Comparison of ENCODE assay signal across 23 mouse cellular contexts in genomic region chr7:132380634-132381336, GRCm38 (mm10).
DNase-seq lines count a peak whose midpoint lies in the region; ATAC-seq and TF ChIP-seq lines count a peak whose summit lies in the region.
"Had no signal": no experiment of that assay in that cellular context is flagged by ENCODE, and none has a peak within 500 bp of the region (broad histone marks: within the 10 kb centered on the region; RNA-seq: fewer than 3 reads in every experiment).

No protein-coding gene starts in this region.

- no peak overlapping the region for H3K4me3 ChIP-seq in liver, embryonic 11.5 days (ENCODE audit: low read depth, low read length)
- no peak overlapping the region for H3K4me3 ChIP-seq in MEL (ENCODE audit: control insufficient read depth in 1 of 2, insufficient read depth in 1 of 2, low read depth in 2 of 2, low read length in 2 of 2)
- H3K4me3 ChIP-seq: embryonic facial prominence, embryonic 15.5 days; erythroblast, embryonic 14.5 days; forebrain, embryonic 12.5 days; heart, embryonic 13.5 days; hindbrain, embryonic 15.5 days had no signal

- peak in 1 of 2 experiments; percentile 54; a peak in 2 of 4 replicates for TF ChIP-seq POLR2A in MEL (IDR thresholded peaks at IDR 0.05; ENCODE audit: control insufficient read depth in 1 of 2, insufficient read depth in 1 of 2, low read depth in 1 of 2, low read length in 2 of 2, poor library complexity in 1 of 2)

- no peak overlapping the region for H3K27ac ChIP-seq in liver, embryonic 11.5 days (ENCODE audit: low read depth, low read length)
- peak overlapping the region; percentile 23 for H3K27ac ChIP-seq in MEL (ENCODE audit: control insufficient read depth, low read depth, low read length)
- H3K27ac ChIP-seq: embryonic facial prominence, embryonic 15.5 days; forebrain, embryonic 12.5 days; heart, embryonic 13.5 days; hindbrain, embryonic 15.5 days had no signal

- H3K9me3 ChIP-seq in liver, embryonic 11.5 days (ENCODE audit: control insufficient read depth, low read length): no peaks in the 10 kb centered on the region
- no peaks in the 10 kb centered on the region for H3K9me3 ChIP-seq in MEL (replicated peaks; ENCODE audit: insufficient read depth, low read length)
- H3K9me3 ChIP-seq: embryonic facial prominence, embryonic 15.5 days; forebrain, embryonic 12.5 days; heart, embryonic 13.5 days; hindbrain, embryonic 15.5 days had no signal

- peak in 1 of 2 experiments; percentile 52; a peak in 1 of 4 replicates for TF ChIP-seq EP300 in MEL (IDR thresholded peaks at IDR 0.05; ENCODE audit: low read depth in 1 of 2, low read length in 2 of 2)

- no peaks in the 10 kb centered on the region for H3K27me3 ChIP-seq in liver, embryonic 11.5 days (replicated peaks; ENCODE audit: control insufficient read depth, insufficient read depth, low read length)
- H3K27me3 ChIP-seq in MEL (ENCODE audit: control insufficient read depth in 1 of 2, insufficient read depth in 2 of 2, low read length in 2 of 2): no peaks in the 10 kb centered on the region
- H3K27me3 ChIP-seq: embryonic facial prominence, embryonic 15.5 days; forebrain, embryonic 12.5 days; hindbrain, embryonic 15.5 days had no signal

- TF ChIP-seq RAD21 in MEL (IDR thresholded peaks at IDR 0.05; ENCODE audit: low read depth, low read length): no peak

- no peak for TF ChIP-seq CTCF in MEL (IDR thresholded peaks at IDR 0.05 in 2 of 3, conservative IDR thresholded peaks at IDR 0.05 in 1 of 3; ENCODE audit: control insufficient read depth in 1 of 3, insufficient read depth in 1 of 3, low read depth in 2 of 3, low read length in 3 of 3, poor library complexity in 1 of 3, severe bottlenecking in 1 of 3)

- no peak overlapping the region for H3K4me2 ChIP-seq in liver, embryonic 11.5 days
- H3K4me2 ChIP-seq: embryonic facial prominence, embryonic 15.5 days; forebrain, embryonic 12.5 days; heart, embryonic 13.5 days; hindbrain, embryonic 15.5 days had no signal

- H3K79me2 ChIP-seq in MEL (ENCODE audit: control insufficient read depth, insufficient read depth, low read length, poor library complexity): peaks cover 7% of the 10 kb centered on the region

- peak; percentile 39; the same call in 1 of the 2 replicates for ATAC-seq in liver, embryonic 11.5 days (replicated peaks; ENCODE audit: low FRiP score)
- peak; percentile 95 for ATAC-seq in granulocyte monocyte progenitor cell, adult 5-6 weeks (replicated peaks; ENCODE audit: poor library complexity, severe bottlenecking)
- peak; percentile 88 for ATAC-seq in megakaryocyte progenitor cell, adult 5-6 weeks (replicated peaks; ENCODE audit: poor library complexity)
- ATAC-seq: forebrain, embryonic 16.5 days; intestine, embryonic 16.5 days had no signal

- H3K36me3 ChIP-seq in liver, embryonic 11.5 days (ENCODE audit: control insufficient read depth, insufficient read depth, low read length): no peaks in the 10 kb centered on the region
- H3K36me3 ChIP-seq in MEL (ENCODE audit: control insufficient read depth in 1 of 2, insufficient read depth in 2 of 2, low read length in 2 of 2): peaks cover 27 to 42% of the 10 kb centered on the region in 2 experiments
- H3K36me3 ChIP-seq: embryonic facial prominence, embryonic 15.5 days; forebrain, embryonic 12.5 days; G1E; heart, embryonic 13.5 days; hindbrain, embryonic 15.5 days had no signal

- peaks cover 17% of the 10 kb centered on the region; the same call in 1 of the 2 replicates for H3K4me1 ChIP-seq in liver, embryonic 11.5 days (replicated peaks; ENCODE audit: control insufficient read depth, insufficient read depth, low read length)
- H3K4me1 ChIP-seq in MEL (ENCODE audit: control insufficient read depth in 1 of 2, insufficient read depth in 2 of 2, low read length in 2 of 2): peaks cover 0 to 17% of the 10 kb centered on the region in 2 experiments; a peak in 2 of 4 replicates

- whole genome bisulfite sequencing in liver, embryonic 11.5 days: 9% methylated on average over 1 of the region's 1 CpGs

- no peak for DNase-seq in liver, embryonic 11.5 days (ENCODE audit: low spot score)
- DNase-seq in liver: no peak
- peak; percentile 81 for DNase-seq in MEL (ENCODE audit: low read depth, low spot score)
- no peak for DNase-seq in layer of hippocampus, postnatal 14 days (ENCODE audit: low spot score in 2 of 2)
- DNase-seq in neural tube, embryonic 10.5 days (ENCODE audit: extremely low spot score, low spot score): no peak
- DNase-seq in kidney, postnatal 10 days: no peak
- DNase-seq: adrenal gland, adult 8-10 months; adrenal gland, postnatal 36 days; cerebellum, adult 2 months; cerebellum, postnatal 10 days; embryo, embryonic 11 days; gastrocnemius, postnatal 14 days; heart, postnatal 4 days had no signal

- no peak overlapping the region for H3K9ac ChIP-seq in liver, embryonic 11.5 days (ENCODE audit: low read depth, low read length)
- no peak overlapping the region for H3K9ac ChIP-seq in MEL (ENCODE audit: control insufficient read depth, low read depth, low read length, poor library complexity, severe bottlenecking)
- H3K9ac ChIP-seq: embryonic facial prominence, embryonic 15.5 days; forebrain, embryonic 12.5 days; heart, embryonic 13.5 days; hindbrain, embryonic 15.5 days had no signal

TF ChIP-seq in MEL, 35 proteins besides CTCF, POLR2A, EP300 and RAD21:
- TF ChIP-seq NRF1 (IDR thresholded peaks at IDR 0.05; ENCODE audit: insufficient read depth, low read depth, low read length, poor library complexity, severe bottlenecking): no peak
- TF ChIP-seq HCFC1 (IDR thresholded peaks at IDR 0.05; ENCODE audit: low read depth, low read length): no peak
- no peak for TF ChIP-seq MYB (IDR thresholded peaks at IDR 0.05; ENCODE audit: low read depth, low read length)
- peak; percentile 45; the same call in 1 of the 2 replicates for TF ChIP-seq ELF1 (IDR thresholded peaks at IDR 0.05; ENCODE audit: low read depth, low read length)
- no peak for TF ChIP-seq CHD2 (IDR thresholded peaks at IDR 0.05; ENCODE audit: low read length)
- no peak for TF ChIP-seq USF1 (IDR thresholded peaks at IDR 0.05; ENCODE audit: low read depth, low read length)
- TF ChIP-seq TCF12 (IDR thresholded peaks at IDR 0.05; ENCODE audit: low read depth, low read length): peak; percentile 63
- TF ChIP-seq TBP (IDR thresholded peaks at IDR 0.05; ENCODE audit: low read depth, low read length): peak; percentile 91
- no peak for TF ChIP-seq ZC3H11A (IDR thresholded peaks at IDR 0.05; ENCODE audit: low read depth, low read length)
- TF ChIP-seq UBTF (IDR thresholded peaks at IDR 0.05; ENCODE audit: borderline replicate concordance, insufficient read depth, low read depth, low read length): no peak
- TF ChIP-seq ZKSCAN1 (IDR thresholded peaks at IDR 0.05; ENCODE audit: low read depth, low read length): no peak
- TF ChIP-seq MYC (IDR thresholded peaks at IDR 0.05; ENCODE audit: low read depth, low read length): no peak
- TF ChIP-seq MEF2A (IDR thresholded peaks at IDR 0.05; ENCODE audit: extremely low read depth, insufficient replicate concordance, low read depth, low read length, poor library complexity, severe bottlenecking): no peak
- no peak for TF ChIP-seq MAFK (IDR thresholded peaks at IDR 0.05; ENCODE audit: borderline replicate concordance, low read depth, low read length)
- TF ChIP-seq MAZ (IDR thresholded peaks at IDR 0.05; ENCODE audit: low read depth, low read length): peak; percentile 38; the same call in 1 of the 2 replicates
- TF ChIP-seq BHLHE40 (IDR thresholded peaks at IDR 0.05; ENCODE audit: borderline replicate concordance, low read depth, low read length): no peak
- peak; percentile 50 for TF ChIP-seq NELFE (IDR thresholded peaks at IDR 0.05; ENCODE audit: low read depth, low read length)
- no peak for TF ChIP-seq E2F4 (IDR thresholded peaks at IDR 0.05; ENCODE audit: borderline replicate concordance, low read depth, low read length)
- peak; percentile 72; the same call in 1 of the 2 replicates for TF ChIP-seq POLR2AphosphoS2 (IDR thresholded peaks at IDR 0.05; ENCODE audit: low read length)
- no peak for TF ChIP-seq GABPA (IDR thresholded peaks at IDR 0.05; ENCODE audit: low read depth, low read length)
- TF ChIP-seq ETS1 (IDR thresholded peaks at IDR 0.05; ENCODE audit: low read depth, low read length): no peak
- no peak for TF ChIP-seq POLR2AphosphoS5 (IDR thresholded peaks at IDR 0.05; ENCODE audit: borderline replicate concordance, low read depth, low read length)
- TF ChIP-seq SIN3A (IDR thresholded peaks at IDR 0.05; ENCODE audit: low read length): 0 out of 2 replicates have a peak, but pooled peaks have one; percentile 30
- peak; percentile 14; the same call in 1 of the 2 replicates for TF ChIP-seq GATA1 (IDR thresholded peaks at IDR 0.05; ENCODE audit: low read depth, low read length)
- TF ChIP-seq ZNF384 (IDR thresholded peaks at IDR 0.05; ENCODE audit: low read depth, low read length): no peak
- TF ChIP-seq MXI1 (IDR thresholded peaks at IDR 0.05; ENCODE audit: low read depth, low read length): no peak
- 0 out of 2 replicates have a peak, but pooled peaks have one; percentile 8 for TF ChIP-seq SMC3 (IDR thresholded peaks at IDR 0.05; ENCODE audit: low read depth, low read length)
- no peak for TF ChIP-seq USF2 (IDR thresholded peaks at IDR 0.05; ENCODE audit: borderline replicate concordance in 1 of 2, insufficient read depth in 1 of 2, low read depth in 1 of 2, low read length in 2 of 2)
- TF ChIP-seq JUND (IDR thresholded peaks at IDR 0.05; ENCODE audit: low read depth, low read length): no peak
- TF ChIP-seq CHD1 (IDR thresholded peaks at IDR 0.05; ENCODE audit: low read depth, low read length): no peak
- peak; percentile 80 for TF ChIP-seq ZMIZ1 (IDR thresholded peaks at IDR 0.05; ENCODE audit: low read depth, low read length)
- no peak; the same call in 1 of the 2 replicates for TF ChIP-seq TAL1 (IDR thresholded peaks at IDR 0.05; ENCODE audit: low read length)
- TF ChIP-seq RCOR1 (IDR thresholded peaks at IDR 0.05; ENCODE audit: low read depth, low read length): no peak
- TF ChIP-seq KAT2A (conservative IDR thresholded peaks at IDR 0.05; ENCODE audit: low read depth, low read length): no peak
- TF ChIP-seq MAX (IDR thresholded peaks at IDR 0.05; ENCODE audit: low read length): no peak

Comparison
In these comparisons a context has a peak if more than half of its experiments do, and no peak if none do; other contexts are left out.
1. ATAC-seq: peak in every context shown above with its lines; median percentile 95 in granulocyte monocyte progenitor cell, adult 5-6 weeks; 88 in megakaryocyte progenitor cell, adult 5-6 weeks; 39 in liver, embryonic 11.5 days.